Mouse (Mus musculus) liver (tissue): ENCODE results near the gene Pitpnm1.

ENCODE experiments used
- DNase-seq: peaks from one replicate; pipeline ENCODE4 v3.0.0-alpha.2; 2020; ENCODE audit warnings: mixed read lengths

Gene Pitpnm1

DNA sequence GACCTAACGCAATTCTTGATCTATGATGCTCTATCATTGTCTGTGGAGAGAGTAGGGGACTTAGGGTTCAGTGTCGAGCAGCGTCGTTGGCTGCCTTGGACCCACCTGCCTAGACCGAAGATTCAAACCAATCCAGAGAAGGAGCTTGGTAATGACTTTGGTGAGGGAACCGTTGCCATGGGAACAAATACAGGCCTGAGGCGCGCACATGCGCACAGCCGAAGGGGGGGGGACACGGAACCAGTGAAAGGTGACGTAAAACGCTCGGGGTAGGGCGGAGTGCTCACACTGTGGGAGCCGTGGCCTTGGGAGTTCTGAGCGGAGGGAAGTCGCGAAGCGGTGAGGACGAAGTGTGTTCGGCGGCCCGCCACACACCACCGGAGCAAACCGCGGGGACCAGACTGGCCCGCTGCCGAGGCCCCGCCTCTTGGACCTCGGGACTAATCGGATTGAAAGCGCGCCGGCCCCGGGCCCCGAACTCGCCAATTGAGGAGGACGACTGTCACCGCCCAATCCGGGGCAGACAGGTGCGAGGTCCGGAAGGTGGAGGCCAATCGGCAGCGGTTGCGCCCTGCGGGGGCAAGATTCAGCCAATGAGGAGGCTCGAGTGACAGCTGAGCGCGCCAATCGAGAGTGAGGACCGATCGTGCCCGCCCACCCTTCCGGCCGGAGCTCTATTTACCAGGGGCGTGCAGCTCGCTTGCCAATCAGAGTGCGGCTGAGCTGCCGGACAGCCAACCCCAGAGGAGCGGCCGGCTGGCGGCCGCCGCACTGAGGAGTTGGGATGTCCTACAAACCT, 3.0 kb upstream of the Pitpnm1 start, which contains the start of gene Cdk2ap2:
Cdk2ap2 (plus strand) TSS at position 541 of the 799 bp plus-strand sequence.
- DNase-seq: peak; percentile 99

DNA sequence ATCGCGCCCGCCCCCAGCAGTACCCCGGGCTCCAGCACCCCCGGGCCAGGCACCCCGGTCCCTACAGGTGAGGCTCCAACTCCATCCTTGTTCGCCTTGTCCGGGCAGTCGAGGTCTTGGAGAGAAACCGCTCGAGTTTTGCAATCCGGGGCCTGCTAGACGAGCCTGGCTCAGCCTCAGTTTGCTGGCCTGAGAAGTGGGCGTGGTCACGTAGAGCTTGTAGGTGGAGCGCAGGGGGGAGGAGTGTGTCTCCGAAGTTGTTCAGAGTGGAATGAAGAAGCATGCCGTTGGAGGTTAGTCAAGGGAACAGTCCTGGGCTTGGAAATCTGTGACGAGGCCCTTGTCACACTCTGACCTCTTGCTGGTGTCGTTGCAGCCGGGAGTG, 2.4 kb upstream of the Pitpnm1 start:
- peak; percentile 93 for DNase-seq

DNA sequence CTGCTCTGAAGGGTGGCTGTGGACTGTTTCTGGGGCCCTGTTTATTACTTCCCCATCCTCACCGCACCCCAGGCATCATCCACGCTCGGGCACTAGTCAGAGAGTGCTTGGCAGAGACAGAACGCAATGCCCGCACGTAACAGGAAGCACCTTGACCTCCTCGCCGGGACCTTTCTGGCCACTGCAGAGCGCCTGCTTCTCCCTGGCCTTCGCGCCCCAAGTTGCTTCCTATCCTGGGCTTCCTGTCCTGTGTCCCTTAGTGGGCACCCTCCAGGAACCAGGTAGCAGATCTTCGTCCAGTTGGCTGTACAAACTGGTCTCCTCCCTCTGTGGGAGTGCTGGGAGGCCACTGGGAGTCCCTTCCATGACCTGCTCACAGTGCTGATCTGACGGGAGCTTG, 1.4 kb upstream of the Pitpnm1 start:
- no peak for DNase-seq

DNA sequence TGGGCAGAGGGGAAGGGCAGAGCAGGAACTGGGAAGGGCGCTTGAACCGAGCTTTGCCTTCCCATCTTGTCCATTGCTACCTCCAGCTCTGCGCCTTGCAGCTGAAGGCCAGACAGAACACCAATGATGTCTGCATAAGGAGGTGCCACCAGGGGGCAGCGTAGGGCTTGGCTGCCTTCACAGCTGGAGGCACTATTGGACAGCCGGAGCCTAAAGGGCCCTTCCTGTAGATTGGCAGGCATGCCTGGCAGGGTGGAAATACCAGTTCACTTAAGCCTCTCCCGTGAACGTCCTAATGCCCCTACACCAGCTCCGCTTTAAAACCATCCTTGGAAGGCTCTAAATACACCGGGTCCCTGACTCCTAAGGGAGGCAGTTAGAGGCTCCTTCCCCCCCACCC, 742 bp upstream of the Pitpnm1 start:
- DNase-seq: peak; percentile 94

DNA sequence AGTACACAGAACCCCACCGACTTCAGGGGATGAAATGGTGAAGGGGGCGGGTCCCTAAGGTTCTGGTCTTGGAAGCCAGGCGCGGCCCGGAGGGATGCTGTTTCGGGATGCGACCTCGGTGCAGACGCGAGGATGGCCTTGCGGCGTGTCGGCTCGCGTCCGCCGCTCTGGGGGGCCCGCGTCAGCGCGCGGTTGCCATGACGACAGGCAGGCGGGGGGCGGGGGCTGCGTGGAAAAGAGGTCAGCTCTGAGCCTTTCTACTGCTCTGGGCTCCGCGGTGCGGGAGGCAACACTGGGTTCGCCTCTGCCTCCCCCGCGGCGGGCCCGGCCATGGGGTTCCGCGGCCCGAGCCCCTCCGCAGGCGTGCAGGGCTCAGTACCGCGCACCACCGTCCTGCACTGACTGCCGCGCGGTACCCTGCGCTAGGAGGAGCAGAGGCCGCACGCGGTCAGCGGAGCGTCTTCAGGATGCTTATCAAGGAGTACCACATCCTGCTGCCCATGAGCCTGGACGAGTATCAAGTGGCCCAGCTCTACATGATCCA, 992 bp downstream of the Pitpnm1 start:
- DNase-seq: peak; percentile 26

DNA sequence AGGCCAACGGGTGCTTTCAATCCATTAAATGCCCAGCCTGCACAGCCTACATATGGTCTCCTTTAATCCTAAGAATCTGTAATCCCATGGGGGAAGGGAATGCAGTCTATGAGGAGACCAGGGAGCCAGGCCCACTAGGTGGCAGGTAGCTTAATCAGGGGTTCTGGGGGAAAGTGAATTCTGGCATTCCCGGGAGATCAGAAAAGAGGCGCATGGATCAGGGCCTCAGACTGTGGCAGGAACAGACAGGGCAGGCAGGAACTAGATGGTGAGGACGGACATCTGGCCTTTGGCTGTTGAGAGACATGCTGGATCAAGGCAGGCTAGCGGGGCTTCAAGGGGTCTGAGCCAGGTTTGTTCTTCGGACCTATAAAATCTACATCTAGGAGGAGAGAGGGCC, 1.7 kb downstream of the Pitpnm1 start:
- no peak for DNase-seq

DNA sequence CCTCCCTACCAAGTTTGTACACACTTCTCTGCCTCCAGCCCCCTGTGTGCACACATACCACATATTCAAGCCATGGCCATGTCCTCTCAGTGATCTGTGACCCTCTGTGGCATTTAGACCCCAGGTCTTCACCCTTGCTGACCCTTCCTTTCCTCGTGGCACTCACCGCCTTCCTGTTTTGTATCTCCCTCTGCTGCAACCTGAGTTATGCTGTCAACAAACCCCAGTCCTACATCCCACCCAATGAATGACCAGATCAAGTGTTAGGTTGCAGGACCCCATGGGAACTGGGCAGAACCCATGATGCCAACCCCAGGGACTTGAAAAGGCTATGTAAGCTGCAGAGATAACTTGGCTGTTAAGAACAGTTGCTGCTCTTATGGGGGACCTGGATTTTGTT, 2.3 kb downstream of the Pitpnm1 start:
- no peak for DNase-seq

DNA sequence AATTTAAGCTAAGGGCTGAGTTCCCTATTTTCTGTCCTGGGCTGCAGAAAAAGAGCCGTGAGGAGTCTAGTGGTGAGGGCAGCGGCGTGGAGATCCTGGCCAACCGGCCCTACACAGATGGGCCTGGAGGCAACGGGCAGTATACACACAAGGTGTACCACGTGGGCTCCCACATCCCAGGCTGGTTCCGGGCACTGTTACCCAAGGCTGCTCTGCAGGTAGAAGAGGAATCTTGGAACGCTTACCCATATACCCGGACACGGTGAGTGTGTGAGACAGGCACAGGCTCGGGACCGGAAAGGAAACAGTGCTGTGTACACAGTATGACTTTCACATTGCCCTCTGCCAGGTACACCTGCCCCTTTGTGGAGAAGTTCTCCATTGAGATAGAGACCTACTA, 2.8 kb downstream of the Pitpnm1 start:
- no peak for DNase-seq

DNA sequence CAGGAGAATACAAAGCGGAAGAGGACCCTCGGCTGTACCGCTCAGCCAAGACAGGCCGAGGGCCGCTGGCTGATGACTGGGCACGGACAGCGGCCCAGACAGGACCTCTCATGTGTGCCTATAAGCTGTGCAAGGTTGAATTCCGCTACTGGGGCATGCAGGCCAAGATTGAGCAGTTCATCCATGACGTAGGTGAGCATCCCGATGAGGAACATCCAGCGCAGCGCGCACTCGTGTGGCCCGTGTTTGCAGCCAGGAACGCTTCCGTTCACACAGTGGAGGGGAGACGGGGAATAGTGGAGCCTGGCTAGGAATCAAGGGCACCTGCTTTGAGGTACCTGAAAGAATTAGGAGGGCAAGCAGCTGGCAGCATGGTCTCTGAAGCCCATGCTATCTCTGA, 3.5 kb downstream of the Pitpnm1 start:
- DNase-seq: no peak

DNA sequence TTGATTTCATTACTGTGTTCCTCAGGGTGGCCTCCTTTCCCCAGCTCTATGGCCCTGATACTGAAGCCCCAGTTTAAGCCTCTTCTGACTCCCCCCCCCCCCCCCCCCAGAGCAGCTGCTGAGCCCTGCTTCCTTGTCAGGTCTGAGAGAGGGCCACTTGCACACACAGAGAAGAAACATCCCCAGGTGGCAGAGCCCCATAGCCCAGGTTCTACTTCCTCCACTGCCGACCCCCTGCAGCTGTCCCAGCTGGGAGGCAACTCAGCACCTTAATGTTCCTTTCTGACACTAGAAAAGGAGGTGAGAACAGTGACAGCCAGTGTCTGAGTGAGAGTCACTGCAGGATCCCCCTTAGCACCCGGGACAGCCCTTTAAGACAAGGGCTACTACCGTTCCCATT, 4.0 kb downstream of the Pitpnm1 start:
- DNase-seq: no peak

DNA sequence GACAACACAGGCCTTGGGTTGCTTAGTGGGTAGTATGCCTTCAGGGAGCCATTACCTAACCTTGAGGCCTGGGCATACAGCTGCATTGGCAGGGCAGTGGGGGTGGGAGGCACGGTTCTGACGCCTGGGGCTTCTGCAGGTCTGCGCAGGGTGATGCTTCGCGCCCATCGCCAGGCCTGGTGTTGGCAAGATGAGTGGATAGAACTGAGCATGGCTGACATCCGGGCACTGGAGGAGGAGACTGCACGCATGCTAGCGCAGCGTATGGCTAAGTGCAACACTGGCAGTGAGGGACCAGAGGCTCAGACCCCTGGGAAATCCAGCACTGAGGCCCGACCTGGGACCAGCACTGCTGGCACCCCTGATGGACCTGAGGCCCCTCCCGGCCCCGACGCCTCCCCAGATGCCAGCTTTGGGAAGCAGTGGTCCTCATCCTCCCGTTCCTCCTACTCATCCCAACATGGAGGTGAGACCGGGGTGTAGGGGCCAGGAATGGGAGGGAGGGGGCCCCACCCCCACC, 4.9 kb downstream of the Pitpnm1 start:
- no peak for DNase-seq

DNA sequence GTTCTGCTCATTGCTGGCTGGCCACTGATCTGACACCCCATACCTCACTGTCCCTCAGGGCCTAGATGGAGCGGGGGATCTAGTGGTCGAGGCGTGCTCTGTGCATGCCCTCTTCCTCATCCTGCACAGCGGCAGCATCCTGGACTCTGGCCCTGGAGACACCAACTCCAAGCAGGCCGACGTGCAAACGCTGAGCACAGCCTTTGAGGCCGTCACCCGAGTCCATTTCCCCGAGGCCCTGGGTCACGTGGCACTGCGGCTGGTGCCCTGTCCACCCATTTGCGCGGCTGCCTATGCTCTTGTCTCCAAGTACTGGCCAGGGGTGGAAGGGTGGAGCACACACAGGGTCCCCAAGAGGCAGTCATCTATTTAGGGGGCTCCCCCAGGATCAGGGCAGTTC, 6.9 kb downstream of the Pitpnm1 start:
- no peak for DNase-seq

DNA sequence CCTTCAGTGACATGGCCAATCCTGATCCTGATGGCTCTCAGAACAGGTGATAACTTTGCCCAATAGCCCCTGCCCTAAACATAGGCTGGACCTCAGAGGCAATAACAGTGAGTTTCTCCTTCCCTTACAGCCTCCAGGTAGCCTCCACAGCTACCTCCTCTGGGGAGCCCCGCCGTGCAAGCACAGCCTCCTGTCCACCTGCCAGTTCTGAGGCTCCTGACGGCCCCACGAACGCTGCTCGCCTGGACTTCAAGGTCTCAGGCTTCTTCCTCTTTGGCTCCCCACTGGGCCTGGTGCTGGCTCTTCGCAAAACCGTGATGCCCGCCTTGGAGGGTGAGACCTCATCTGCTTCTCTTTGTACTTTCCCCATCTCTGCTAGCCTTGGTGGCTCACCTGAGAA, 8.7 kb downstream of the Pitpnm1 start:
- no peak for DNase-seq

DNA sequence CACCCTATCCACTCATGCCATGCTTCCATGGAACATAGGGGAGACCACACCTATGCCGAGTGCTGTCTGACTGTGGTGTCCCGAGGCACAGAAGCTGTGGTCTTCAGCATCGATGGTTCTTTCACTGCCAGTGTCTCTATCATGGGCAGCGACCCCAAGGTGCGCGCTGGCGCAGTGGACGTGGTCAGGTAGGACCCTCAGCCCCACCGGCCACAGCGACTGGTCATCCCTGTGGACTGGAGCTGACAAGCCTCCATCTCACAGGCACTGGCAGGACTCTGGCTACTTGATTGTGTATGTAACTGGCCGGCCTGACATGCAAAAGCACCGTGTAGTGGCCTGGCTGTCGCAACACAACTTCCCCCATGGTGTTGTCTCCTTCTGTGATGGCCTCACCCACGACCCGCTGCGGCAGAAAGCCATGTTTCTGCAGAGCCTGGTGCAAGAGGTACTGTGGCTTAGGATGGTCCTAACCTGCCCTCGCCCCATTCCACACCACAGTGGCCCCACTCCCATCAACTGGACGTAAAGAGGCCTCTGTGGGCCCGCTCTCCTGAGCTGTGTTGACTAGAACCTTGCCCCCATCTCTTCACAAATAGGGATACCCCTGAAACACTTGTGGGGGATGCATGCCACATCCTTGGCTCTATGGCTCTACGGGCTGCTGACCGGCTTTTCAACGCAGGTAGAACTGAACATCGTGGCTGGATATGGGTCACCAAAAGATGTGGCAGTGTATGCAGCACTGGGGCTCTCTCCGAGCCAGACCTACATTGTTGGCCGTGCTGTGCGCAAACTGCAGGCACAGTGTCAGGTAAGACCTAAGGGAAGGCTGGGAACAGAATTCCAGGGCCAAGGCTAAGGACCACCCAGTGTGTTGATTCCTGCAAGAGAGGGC, 12.5 kb downstream of the Pitpnm1 start:
- DNase-seq: no peak

DNA sequence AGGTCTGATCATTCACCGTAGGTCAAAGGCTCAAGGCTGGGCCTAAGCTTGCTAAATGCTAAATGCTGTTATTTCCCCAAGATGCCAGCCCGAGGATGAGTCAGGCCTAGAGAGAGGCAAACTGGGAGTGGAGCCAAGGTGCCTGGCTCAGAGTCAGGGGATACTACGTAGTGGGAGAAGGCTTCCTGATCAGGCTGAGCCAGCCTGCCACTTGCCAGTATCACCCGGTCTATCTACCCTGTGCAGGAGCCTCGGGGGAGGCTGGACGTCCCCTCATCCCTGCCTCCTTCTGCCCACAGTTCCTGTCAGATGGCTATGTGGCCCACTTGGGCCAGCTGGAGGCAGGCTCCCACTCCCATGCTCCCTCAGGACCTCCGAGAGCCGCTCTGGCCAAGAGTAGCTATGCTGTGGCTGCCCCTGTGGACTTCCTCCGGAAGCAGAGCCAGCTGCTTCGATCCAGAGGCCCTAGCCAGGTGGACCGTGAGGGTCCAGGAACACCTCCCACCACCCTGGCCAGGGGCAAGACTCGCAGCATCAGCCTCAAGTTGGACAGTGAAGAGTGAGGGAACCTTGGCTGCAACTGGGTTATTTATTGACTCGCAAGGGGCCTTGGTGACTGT, 13.5 kb downstream of the Pitpnm1 start:
- DNase-seq: peak; percentile 41

DNA sequence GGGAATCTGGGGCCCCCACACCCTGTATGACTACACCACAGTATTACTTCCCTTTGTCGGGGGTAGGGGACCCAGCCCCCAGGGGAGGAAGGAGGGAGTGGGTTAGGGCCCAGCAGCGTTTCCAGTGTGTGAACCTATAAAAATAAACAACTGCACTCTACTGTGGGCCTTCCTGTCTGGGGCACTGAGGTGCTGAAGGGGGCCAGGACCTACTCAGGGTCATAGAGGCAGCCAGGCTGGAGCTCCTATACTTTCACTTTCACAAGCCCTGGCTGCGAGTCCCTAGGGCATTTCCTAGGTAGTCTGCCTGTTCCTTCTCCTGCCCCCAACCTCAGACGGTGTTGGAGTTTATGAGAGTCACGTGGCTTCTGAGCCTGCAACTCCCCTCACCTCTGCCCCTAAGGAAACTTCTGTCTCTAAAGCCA, 14.0 kb downstream of the Pitpnm1 start:
- no peak for DNase-seq

DNA sequence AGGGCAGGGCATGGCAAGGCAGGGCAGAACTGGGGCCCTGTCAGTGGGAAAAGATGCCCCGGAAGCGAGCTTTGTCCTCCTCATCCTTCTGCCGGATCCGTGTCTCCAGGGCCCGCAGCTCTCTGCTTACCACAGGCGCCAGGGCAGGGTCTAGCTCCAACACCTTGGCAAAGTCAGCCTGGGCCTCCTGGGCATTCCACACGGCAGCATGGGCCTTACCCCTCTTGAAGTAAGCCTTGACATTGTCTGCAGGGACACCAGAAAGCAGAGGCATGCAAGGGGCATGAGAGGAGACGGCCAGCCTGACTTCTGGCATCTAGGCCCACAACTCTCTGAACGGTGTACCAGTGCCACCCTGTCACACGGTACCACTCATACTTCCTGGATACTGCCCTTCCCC, 14.8 kb downstream of the Pitpnm1 start:
- no peak for DNase-seq

DNA sequence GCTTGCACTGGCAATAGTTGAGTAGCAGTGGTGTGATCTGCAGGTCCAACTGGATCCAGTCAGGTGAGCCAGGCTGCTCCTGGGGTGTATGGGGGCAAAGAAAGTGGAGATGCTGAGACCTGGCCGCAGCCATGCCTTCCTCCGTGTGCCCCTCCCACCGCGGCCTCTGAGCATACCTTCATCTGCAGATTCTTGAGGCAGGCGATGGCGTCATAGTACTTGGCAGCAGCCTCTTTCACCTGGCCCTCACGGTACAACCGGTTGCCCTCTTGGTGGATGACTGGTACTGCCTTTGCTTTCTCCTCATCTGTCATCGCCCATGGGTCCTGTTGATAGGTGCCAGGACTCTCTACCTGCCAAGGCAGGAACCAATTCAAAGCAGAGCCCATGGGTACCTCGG, 15.3 kb downstream of the Pitpnm1 start:
- no peak for DNase-seq

DNA sequence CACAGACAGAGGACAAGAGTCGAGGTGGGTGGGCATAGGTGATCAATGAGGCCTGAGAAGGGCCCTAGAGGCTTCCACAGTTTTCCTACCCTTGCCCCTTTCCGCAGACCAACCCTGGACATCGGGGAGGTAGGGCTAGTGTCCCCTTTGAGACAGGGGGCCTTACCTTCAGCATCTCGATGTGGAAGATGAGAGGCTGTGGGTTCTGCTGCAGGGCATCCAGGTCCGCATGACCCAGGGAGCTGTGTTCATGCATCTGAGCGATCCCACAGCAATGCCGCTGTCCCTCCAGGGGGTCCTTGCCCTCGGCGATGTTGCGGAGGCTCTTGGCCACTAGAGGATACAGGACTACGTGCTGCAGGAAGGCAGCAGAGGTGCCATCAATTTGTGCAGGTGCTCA, 16.0 kb downstream of the Pitpnm1 start:
- DNase-seq: no peak

DNA sequence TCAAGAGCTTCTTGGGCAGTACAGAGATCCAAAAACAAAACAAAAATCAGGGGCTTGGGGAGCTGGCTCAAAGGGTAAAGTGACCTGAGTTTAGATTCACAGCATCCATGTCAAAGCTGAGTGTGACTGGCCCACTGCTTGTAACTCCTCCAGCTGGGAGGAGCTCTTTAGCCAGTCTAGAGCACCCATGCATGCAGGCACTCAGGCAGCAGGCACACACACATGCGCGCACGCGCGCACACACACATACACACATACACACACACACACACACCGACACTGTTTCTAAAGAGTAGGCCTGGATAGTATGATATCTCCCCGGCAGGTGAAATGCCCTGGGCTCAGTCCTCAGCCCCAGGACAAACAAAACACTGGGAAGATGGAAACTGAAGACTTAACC, 17.2 kb downstream of the Pitpnm1 start:
- DNase-seq: no peak

DNA sequence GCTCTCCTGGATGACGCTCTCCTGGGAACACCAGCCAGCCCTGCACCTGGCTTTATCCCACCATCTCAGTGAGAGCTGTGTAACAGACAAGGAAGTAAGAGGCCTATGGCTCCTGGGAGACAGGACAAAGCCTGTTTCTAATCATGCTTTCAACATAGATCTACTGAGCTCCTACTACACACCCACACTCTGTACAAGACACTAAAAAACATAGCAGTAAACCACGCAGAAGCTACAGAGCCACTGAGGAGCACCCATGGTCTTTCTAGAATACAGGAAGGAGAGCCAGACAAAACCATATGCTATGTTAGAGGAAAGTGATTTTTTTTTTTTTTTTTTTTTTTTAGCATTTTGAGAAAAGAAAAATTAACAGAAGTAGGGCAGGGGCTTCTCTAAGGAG, 18.6 kb downstream of the Pitpnm1 start:
- DNase-seq: no peak

DNA sequence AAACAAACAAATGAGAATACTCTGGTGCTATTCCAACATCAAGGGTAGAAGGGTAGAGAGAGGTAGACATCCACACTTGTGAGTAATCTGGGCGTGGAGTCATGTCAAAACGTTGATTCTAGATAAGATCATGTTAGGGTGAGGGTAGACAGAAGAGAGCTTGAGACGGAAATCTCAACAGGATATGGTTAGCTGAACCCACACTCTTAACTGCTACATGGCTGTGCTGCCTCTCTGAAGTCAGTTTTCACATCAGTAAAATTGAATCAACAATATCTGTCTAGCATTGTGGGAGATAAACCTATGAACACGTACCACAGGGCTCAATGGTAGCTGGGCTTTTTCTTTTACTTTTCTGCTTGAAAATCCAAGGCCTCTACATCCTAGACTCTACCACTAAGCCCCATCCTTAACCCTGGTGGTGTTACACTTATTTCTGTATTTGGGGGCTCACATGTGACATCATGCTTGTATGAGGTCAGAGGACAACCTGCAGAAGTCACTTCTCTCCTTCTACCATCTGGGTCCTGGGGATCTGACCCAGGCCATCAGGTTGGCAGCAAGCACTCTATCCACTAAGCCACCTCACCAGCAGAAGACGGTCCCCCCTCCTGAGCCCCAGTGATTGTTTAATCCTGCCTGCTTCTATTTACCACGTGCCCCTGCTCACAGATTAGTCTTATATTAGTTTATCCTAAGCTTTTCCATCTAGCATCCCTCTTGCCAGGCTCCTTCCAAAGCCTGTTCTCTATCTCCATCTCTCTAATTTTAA, 20.1 kb downstream of the Pitpnm1 start:
- DNase-seq: no peak
